Mouse (Mus musculus) v-Abl transformed pro-B cells (cell line): ENCODE results near the gene Slc27a5.

Experiments used
- in situ Hi-C, 2 experiments: fragments of 400-800 bp; cut with MboI; formaldehyde crosslinking; loops; one replicate each; pipeline ENCODE4 v1.15.1; 2025; ENCODE audit not compliant: unreplicated experiment in 2 of 2

Gene Slc27a5

GRCm38 (mm10) chr7:12949872-12950229 is 48.1 kb downstream of the Slc27a5 start:
- in situ Hi-C loops = no loop called here

GRCm38 (mm10) chr7:12949032-12949871 is 48.7 kb downstream of the Slc27a5 start:
- in situ Hi-C loops = no loop called here

DNA sequence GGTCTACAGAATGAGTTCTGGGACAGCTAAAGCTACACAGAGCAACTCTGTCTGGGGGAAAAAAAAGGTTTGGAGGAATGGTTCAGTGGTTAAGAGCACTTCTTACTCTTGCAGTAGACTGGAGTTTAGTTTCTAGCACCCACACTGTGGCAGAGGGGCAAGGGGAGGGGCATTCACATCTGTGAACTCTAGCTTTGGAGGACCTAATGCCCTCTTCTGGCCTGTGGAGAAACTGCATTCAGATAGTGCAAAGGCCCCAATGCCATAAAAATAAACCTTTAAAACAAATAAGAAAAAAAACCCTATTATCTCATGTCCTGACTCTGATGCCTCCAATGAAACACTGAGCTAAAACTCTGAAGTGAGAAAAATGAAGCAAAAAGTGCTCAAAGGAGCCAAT is 54.5 kb downstream of the Slc27a5 start:
- in situ Hi-C loops = no loop called here

GRCm38 (mm10) chr7:12940599-12940998 is 57.4 kb downstream of the Slc27a5 start:
- in situ Hi-C loops = no loop called here
